Mouse (Mus musculus) thymus, adult 2 months (tissue): Measurements from ENCODE around the gene Fndc7. TPM values are rescaled to one million over a fixed set of nuclear protein-coding genes. Genes with fewer than 3 reads are reported as not detected.

Source experiments
- DNase-seq: peaks from one replicate; pipeline ENCODE4 v3.0.0; 2021
- H3K27ac ChIP-seq: fragments of 200-500 bp; 2 replicates; pipeline ENCODE4 v1.5.1; 2012; ENCODE audit warnings: low read length, control low read depth; ENCODE audit not compliant: control insufficient read depth, insufficient read depth
- H3K27me3 ChIP-seq: fragments of 200-500 bp; 2 replicates; pipeline ENCODE4 v1.6.1; 2012; ENCODE audit warnings: mild to moderate bottlenecking, low read length, moderate library complexity, mixed read lengths; ENCODE audit not compliant: control insufficient read depth, insufficient read depth
- H3K36me3 ChIP-seq: fragments of 200-500 bp; 2 replicates; pipeline ENCODE4 v1.6.1; 2012; ENCODE audit warnings: mild to moderate bottlenecking, low read length, moderate library complexity; ENCODE audit not compliant: control insufficient read depth, insufficient read depth
- H3K4me1 ChIP-seq: fragments of 200-500 bp; replicated peaks from 2 replicates; pipeline ENCODE4 v1.6.1; 2012; ENCODE audit warnings: low read length; ENCODE audit not compliant: control insufficient read depth, insufficient read depth
- H3K4me3 ChIP-seq: fragments of 200-500 bp; 2 replicates; pipeline ENCODE4 v1.5.1; 2012; ENCODE audit warnings: mild to moderate bottlenecking, low read length, control low read depth, moderate library complexity; ENCODE audit not compliant: control insufficient read depth, insufficient read depth
- CTCF ChIP-seq: fragments of 200-500 bp; IDR thresholded peaks from 2 replicates; pipeline ENCODE4 v1.5.1; 2012; ENCODE audit warnings: mild to moderate bottlenecking, control low read depth, low read length, moderate library complexity, borderline replicate concordance; ENCODE audit not compliant: control insufficient read depth, poor library complexity, insufficient read depth; ENCODE audit errors: extremely low read depth
- POLR2A ChIP-seq: fragments of 200-500 bp; IDR thresholded peaks from 2 replicates; pipeline ENCODE4 v1.6.1; 2012; ENCODE audit warnings: mild to moderate bottlenecking, low read length, control low read depth, moderate library complexity; ENCODE audit not compliant: control insufficient read depth, poor library complexity, insufficient read depth; ENCODE audit errors: extremely low read depth
- WGBS: fragments of 180-500 bp; shearing (Covaris S2); methylation state at CpG from one replicate; pipeline ENCODE4 v1.1.7; 2018; 5-methylcytosine and 5-hydroxymethylcytosine counted together
- polyA plus RNA-seq: library from polyadenylated mRNA; depleted of rRNA; stranded (reverse); fragments of >200 nt; gene quantifications from 2 replicates; pipeline ENCODE4 v1.2.3, GENCODE M21; 2012

Gene Fndc7
- polyA plus RNA-seq, 1 experiment = 3.4 TPM

DNA sequence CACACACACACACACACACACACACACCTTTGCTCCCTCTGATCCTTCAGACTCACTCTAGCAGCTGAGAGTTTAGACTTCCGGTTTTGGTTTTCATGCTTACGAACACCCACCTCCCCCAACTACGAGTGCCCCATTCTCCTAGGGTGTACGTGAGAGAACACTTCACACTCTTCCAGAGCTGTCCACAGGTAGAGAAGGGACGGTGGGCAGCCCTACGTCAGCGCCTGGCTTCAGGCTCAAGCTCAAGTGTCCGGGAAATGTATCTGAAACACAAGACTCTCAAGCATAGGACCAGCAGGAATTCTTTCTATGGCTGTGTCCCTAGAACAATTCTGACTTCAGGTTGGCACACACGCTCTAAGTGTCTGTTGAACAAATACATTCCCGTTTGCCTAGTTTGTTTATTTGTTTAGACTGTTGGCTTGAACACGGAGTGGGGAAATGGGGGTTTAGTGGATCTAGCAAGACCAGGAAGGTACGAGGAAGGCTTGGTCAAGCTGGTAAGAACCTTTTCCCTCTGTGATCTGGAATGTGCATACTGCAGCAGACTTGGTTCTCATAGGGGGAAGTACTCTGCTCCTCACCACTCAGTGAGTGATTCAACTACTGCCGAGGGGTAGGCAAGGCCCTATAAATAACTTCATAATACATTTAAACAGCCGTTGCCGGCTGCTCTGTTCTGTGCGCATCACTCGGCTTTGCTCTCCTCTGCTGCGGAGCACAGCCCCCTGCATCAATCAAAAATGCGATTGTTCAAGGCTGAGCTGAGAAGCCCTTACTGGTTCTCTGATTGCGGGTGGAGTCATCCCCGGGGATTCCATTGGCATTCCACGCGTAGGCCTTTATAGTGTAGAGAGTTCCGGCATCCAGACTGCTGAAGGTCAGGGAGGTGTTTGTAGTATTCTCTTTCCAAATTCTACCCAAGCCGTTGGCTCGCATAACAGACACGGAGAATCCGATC, 9.0 kb downstream of the Fndc7 start:
- Histone ChIP-seq H3K27ac (peak overlapping the region; percentile 76), H3K27me3 (no peaks in the 10 kb centered on the region), H3K36me3 (no peaks in the 10 kb centered on the region), H3K4me3 (peak overlapping the region; percentile 31), H3K4me1 (peaks cover 21% of the 10 kb centered on the region)
- TF ChIP-seq CTCF (no peak), POLR2A (no peak)
- 49% methylated on average over 28 of the region's 28 CpGs for WGBS
- peak; percentile 58 for DNase-seq

DNA sequence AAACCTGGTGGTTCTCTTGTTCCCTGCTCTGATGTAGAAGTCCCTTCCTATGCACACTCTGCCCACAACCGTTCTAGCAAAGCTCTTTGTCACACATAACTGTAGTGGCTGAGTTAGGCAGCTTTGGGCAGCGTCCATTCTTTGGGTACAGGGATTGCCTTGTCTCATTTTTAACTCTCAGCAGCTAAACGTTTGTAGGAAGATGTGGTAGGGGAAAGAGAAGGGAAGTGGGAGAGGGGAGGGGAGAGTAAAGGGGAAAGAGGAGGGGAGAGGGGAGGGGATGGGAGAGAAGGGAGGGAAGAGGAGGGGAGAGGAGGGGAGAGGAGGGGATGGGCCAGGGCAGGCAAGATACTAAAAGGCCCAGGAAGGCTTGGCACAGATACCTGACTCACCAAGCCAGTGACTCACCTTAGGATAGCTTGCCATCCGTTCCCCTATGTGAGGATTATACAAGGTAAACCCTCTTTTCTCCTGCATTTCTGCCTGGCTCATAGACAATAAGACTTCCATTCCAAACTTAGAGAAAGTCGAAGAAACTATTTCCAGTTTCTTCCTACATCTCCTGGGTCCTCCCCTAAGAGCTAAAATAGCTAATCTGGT, 9.9 kb downstream of the Fndc7 start:
- TF ChIP-seq CTCF (no peak), POLR2A (no peak)
- H3K4me3 ChIP-seq = no peak overlapping the region
- DNase-seq = no peak
- no peaks in the 10 kb centered on the region for H3K36me3 ChIP-seq
- no peaks in the 10 kb centered on the region for H3K27me3 ChIP-seq
- 16% methylated on average over 5 of the region's 5 CpGs for WGBS
- no peak overlapping the region for H3K27ac ChIP-seq
- peaks cover 21% of the 10 kb centered on the region for H3K4me1 ChIP-seq

- no peak for DNase-seq
- WGBS = 90% methylated on average over 2 of the region's 2 CpGs
- no peaks in the 10 kb centered on the region for H3K36me3 ChIP-seq
- no peak overlapping the region for H3K27ac ChIP-seq
- H3K4me1 ChIP-seq = peaks cover 21% of the 10 kb centered on the region
- no peaks in the 10 kb centered on the region for H3K27me3 ChIP-seq
- no peak for TF ChIP-seq POLR2A
- H3K4me3 ChIP-seq = no peak overlapping the region
Observed at GRCm38 (mm10) chr3:108879129-108879528, 10.7 kb downstream of the Fndc7 start.

- Histone ChIP-seq H3K4me3 (no peak overlapping the region), H3K36me3 (no peaks in the 10 kb centered on the region), H3K27ac (no peak overlapping the region), H3K27me3 (no peaks in the 10 kb centered on the region), H3K4me1 (peaks cover 4% of the 10 kb centered on the region)
- 94% methylated on average over 6 of the region's 6 CpGs for WGBS
- TF ChIP-seq CTCF (no peak), POLR2A (no peak)
- DNase-seq = no peak
Observed at GRCm38 (mm10) chr3:108870631-108871030, 19.2 kb downstream of the Fndc7 start.

DNA sequence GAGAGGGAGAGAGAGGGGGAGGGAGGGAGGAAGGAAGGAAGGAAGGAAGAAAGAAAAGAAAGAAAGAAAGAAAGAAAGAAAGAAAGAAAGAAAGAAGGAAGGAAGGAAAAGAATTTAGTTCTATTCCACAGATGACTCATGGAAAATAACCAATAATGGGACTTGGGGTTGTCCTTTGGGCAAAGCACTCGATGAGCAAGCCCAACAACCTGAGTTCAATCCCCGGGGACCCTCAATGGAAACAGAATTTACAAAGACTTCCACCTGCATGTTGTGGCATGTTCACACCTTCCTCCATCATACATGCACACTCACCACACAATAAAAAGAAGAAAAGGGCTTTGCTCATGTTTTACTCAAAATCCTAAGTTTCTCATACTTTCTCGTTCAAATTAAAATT, 22.4 kb downstream of the Fndc7 start:
- no peak for DNase-seq
- H3K4me1 ChIP-seq = peaks cover 9% of the 10 kb centered on the region
- no peaks in the 10 kb centered on the region for H3K27me3 ChIP-seq
- H3K36me3 ChIP-seq = no peaks in the 10 kb centered on the region
- TF ChIP-seq CTCF (no peak), POLR2A (no peak)
- WGBS = 99% methylated on average over 3 of the region's 3 CpGs
- no peak overlapping the region for H3K4me3 ChIP-seq
- no peak overlapping the region for H3K27ac ChIP-seq

- H3K4me1 ChIP-seq = peaks cover 9% of the 10 kb centered on the region
- peak overlapping the region; percentile 58 for H3K27ac ChIP-seq
- TF ChIP-seq POLR2A (no peak), CTCF (no peak)
- no peak overlapping the region for H3K4me3 ChIP-seq
- H3K36me3 ChIP-seq = no peaks in the 10 kb centered on the region
- 8% methylated on average over 3 of the region's 3 CpGs for WGBS
- no peaks in the 10 kb centered on the region for H3K27me3 ChIP-seq
- peak; percentile 67 for DNase-seq
Observed at GRCm38 (mm10) chr3:108865676-108866075, 24.1 kb downstream of the Fndc7 start.
